Mouse (Mus musculus): Measurements from ENCODE around the gene Ccdc158. TPM values are rescaled to one million over a fixed set of nuclear protein-coding genes. Genes with fewer than 3 reads are reported as not detected.

The Ccdc158 gene
- polyA plus RNA-seq (2015; fragmentation: Nextera tagmentation; extraction: Ambion mirVana) = 0.32 and 0.40 TPM in 2 replicates

DNA sequence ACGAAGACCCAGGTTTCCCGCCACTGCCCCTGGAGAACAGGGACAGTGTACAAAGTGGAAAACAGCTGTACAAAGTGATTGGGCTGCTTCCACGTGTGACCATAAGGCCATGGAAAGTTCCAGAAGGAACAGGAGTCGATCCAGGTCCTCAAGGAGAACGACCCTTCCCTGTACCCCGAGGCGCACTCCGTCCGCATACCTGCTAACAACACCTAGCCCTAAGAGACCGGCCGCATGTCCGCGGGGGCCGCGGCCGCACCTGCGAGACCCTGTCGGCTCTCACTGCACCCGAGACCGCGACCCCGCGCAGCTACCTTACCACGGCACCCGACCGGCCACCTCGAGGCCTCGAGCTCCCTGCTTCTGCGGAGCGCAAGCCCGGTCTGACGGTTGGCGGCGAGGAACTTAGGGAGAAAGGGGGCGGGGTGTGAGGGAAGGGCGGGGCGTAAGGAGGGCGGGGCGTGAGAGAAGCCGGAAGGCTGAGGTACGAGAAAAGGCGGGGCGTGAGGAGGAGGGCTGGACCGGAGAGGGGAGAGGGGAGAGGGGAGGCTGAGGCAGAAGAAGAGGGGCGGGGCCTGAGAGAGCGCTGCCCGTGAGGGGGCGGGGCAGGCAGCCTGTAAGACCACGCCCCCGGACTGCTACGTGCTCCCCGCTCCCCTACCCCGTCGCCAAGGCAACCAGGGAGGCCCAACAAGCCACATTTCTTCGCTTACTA, at the start of gene Ccdc158:
Gene Ccdc158, minus strand, starts transcription at position 413 of the 715 bp plus-strand sequence.
- Histone ChIP-seq H3K4me3 (replicated peaks; ENCODE audit: low read length) (peak within 1 kb of the TSS; percentile 55), H3K9ac (replicated peaks; ENCODE audit: low read depth, low read length) (peak within 1 kb of the TSS; percentile 51), H3K9me3 (ENCODE audit: control insufficient read depth, low read length) (no peaks in the 10 kb centered on the region), H3K4me1 (replicated peaks; ENCODE audit: control insufficient read depth, insufficient read depth, low read length) (peaks cover 6% of the 10 kb centered on the region), H3K27ac (ENCODE audit: low read length) (no peak within 1 kb of the TSS), H3K27me3 (replicated peaks; ENCODE audit: control insufficient read depth, insufficient read depth, low read length) (no peaks in the 10 kb centered on the region), H3K36me3 (ENCODE audit: control insufficient read depth, insufficient read depth) (no peaks in the 10 kb centered on the region), H3K4me2 (ENCODE audit: low read length) (peak within 1 kb of the TSS; percentile 72)
- peak; percentile 90 for ATAC-seq
- 14% methylated on average over 51 of the region's 55 CpGs for WGBS

DNA sequence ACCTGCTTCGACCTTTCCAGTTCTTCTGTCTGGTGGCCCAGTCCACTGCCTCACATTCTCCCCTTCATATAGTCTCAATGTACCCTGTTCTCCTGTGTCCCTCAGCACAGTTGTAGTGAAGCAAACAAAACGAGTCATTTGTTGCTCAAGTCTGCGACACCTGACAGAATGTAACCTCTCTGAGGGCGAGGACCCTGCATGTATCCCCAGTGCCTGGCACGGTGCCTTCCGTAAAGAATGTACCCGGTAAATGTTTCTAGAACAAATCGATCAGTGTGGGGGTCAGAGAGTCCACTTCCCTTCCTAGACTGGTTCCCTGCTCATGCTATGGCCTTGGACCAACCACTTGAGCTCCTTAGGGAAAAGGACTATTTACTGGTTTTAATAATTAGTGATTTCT, 46.5 kb upstream of the Ccdc158 start:
- ATAC-seq = no peak
- Histone ChIP-seq H3K9me3 (ENCODE audit: control insufficient read depth, low read length) (no peaks in the 10 kb centered on the region), H3K9ac (replicated peaks; ENCODE audit: low read depth, low read length) (no peak overlapping the region), H3K4me2 (ENCODE audit: low read length) (no peak overlapping the region), H3K4me3 (replicated peaks; ENCODE audit: low read length) (no peak overlapping the region), H3K27me3 (replicated peaks; ENCODE audit: control insufficient read depth, insufficient read depth, low read length) (no peaks in the 10 kb centered on the region), H3K4me1 (replicated peaks; ENCODE audit: control insufficient read depth, insufficient read depth, low read length) (no peaks in the 10 kb centered on the region), H3K27ac (ENCODE audit: low read length) (no peak overlapping the region), H3K36me3 (ENCODE audit: control insufficient read depth, insufficient read depth) (no peaks in the 10 kb centered on the region)
- 91% methylated on average over 8 of the region's 8 CpGs for WGBS

DNA sequence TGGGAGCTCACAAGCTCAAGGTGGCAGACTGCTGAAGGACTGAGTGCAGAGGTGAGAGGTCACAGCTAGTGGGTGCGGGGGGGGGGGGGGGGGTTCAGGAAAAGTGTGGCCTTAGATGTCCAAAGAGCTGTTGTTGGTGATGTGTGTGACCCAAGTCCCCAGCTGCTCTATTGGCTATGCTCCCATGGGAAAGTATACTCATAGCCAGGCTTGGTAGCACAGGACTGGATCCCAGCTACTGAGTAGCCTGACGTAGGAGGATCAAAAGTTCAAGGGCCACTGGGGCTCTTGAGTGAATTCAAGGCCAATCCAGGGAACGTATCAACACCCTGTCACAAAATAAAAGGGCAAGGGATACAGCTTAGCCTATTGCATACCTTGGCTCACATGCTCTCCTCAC, 43.8 kb upstream of the Ccdc158 start:
- 86% methylated on average over 3 of the region's 3 CpGs for WGBS
- Histone ChIP-seq H3K9ac (replicated peaks; ENCODE audit: low read depth, low read length) (no peak overlapping the region), H3K4me3 (replicated peaks; ENCODE audit: low read length) (no peak overlapping the region), H3K36me3 (ENCODE audit: control insufficient read depth, insufficient read depth) (no peaks in the 10 kb centered on the region), H3K4me1 (replicated peaks; ENCODE audit: control insufficient read depth, insufficient read depth, low read length) (no peaks in the 10 kb centered on the region), H3K27me3 (replicated peaks; ENCODE audit: control insufficient read depth, insufficient read depth, low read length) (no peaks in the 10 kb centered on the region), H3K9me3 (ENCODE audit: control insufficient read depth, low read length) (no peaks in the 10 kb centered on the region), H3K27ac (ENCODE audit: low read length) (no peak overlapping the region), H3K4me2 (ENCODE audit: low read length) (no peak overlapping the region)
- no peak for ATAC-seq

DNA sequence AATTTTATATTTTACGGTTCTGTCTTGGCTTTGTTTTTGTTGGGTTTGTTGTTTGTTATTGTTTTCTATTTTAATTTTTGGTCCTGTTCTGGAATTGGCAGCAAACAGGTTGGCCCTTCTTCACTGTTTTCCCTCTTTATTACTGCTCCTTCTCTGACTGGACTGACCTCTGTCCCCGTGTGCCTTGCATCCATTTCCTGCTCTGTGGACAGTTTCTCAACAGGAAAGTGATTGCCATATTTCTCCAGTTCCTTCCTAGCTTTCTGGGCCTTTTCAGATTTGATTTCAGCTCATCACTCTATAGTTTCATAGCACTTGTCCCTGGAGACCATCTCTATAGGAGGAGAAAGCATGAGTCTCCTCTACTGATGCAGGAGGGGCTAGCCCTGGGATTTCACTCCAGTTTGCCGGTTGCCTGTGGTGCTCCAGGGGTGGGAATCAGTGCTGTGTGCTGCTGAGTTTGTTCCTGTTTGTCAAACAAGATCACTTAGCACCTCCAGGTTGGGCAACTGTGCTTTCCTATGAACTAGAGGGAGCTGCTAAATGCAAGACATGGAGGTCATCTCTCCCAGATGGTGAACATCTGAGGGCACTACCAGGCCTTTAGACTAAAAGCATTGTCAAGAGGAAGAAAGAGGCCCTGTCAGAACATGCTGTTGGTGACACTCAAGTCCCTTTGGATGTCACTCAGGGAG, 42.7 kb upstream of the Ccdc158 start:
- H3K4me1 ChIP-seq (replicated peaks; ENCODE audit: control insufficient read depth, insufficient read depth, low read length) = no peaks in the 10 kb centered on the region
- no peak overlapping the region for H3K4me2 ChIP-seq (ENCODE audit: low read length)
- H3K27me3 ChIP-seq (replicated peaks; ENCODE audit: control insufficient read depth, insufficient read depth, low read length) = no peaks in the 10 kb centered on the region
- H3K9ac ChIP-seq (replicated peaks; ENCODE audit: low read depth, low read length) = no peak overlapping the region
- no peak overlapping the region for H3K4me3 ChIP-seq (replicated peaks; ENCODE audit: low read length)
- H3K9me3 ChIP-seq (ENCODE audit: control insufficient read depth, low read length) = no peaks in the 10 kb centered on the region
- no peak overlapping the region for H3K27ac ChIP-seq (ENCODE audit: low read length)
- H3K36me3 ChIP-seq (ENCODE audit: control insufficient read depth, insufficient read depth) = no peaks in the 10 kb centered on the region
- ATAC-seq = no peak
- 86% methylated on average over 3 of the region's 3 CpGs for WGBS

DNA sequence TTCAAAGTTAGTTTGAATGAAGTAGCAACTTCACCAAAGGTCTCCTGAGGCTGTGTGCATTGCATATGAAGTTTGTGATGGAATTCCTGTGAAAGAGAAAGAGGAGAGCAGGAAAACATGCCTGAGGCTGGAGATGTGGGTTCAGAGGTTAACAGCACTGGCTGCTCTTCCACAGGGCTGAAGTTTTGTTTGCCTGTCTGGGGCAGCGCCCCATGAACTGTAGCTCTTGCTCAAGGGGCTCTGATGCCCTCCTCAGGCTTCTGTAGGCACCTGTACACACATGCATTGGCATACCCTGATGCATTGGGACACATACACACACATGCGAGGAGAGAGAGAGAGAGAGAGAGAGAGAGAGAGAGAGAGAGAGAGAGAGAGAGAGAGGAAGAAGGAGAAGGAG, 40.8 kb upstream of the Ccdc158 start:
- Histone ChIP-seq H3K9ac (replicated peaks; ENCODE audit: low read depth, low read length) (no peak overlapping the region), H3K27me3 (replicated peaks; ENCODE audit: control insufficient read depth, insufficient read depth, low read length) (no peaks in the 10 kb centered on the region), H3K4me3 (replicated peaks; ENCODE audit: low read length) (no peak overlapping the region), H3K36me3 (ENCODE audit: control insufficient read depth, insufficient read depth) (no peaks in the 10 kb centered on the region), H3K4me1 (replicated peaks; ENCODE audit: control insufficient read depth, insufficient read depth, low read length) (0 out of 2 replicates have a peak, but pooled peaks cover 5% of the 10 kb centered on the region), H3K4me2 (ENCODE audit: low read length) (no peak overlapping the region), H3K9me3 (ENCODE audit: control insufficient read depth, low read length) (no peaks in the 10 kb centered on the region), H3K27ac (ENCODE audit: low read length) (no peak overlapping the region)
- 75% methylated on average over 2 of the region's 2 CpGs for WGBS
- ATAC-seq = no peak

DNA sequence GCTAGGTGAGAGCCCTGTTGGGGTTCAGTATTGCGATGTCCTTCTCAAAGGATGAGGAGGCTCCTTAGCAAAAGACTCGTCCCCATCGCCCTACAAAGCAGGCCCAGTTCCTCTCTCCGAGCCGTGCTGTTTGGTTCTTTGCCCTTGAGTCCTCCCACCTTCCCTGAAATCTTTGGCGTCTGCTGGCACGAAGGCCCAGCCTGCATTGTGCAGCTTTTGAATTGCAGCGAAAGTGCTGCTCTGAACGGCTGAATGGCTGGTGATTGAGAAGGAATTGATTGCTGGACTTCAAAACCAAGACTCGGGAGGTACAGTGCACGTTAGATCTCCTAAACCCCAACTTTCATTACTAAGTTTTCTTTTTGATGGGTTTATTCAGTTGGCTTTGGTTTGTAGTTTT, 40.2 kb upstream of the Ccdc158 start:
- 13% methylated on average over 11 of the region's 11 CpGs for WGBS
- no peaks in the 10 kb centered on the region for H3K9me3 ChIP-seq (ENCODE audit: control insufficient read depth, low read length)
- no peak overlapping the region for H3K9ac ChIP-seq (replicated peaks; ENCODE audit: low read depth, low read length)
- 0 out of 2 replicates have a peak, but pooled peaks cover 5% of the 10 kb centered on the region for H3K4me1 ChIP-seq (replicated peaks; ENCODE audit: control insufficient read depth, insufficient read depth, low read length)
- no peaks in the 10 kb centered on the region for H3K36me3 ChIP-seq (ENCODE audit: control insufficient read depth, insufficient read depth)
- peak; percentile 41; the same call in 1 of the 2 replicates for ATAC-seq
- no peak overlapping the region for H3K4me2 ChIP-seq (ENCODE audit: low read length)
- H3K27me3 ChIP-seq (replicated peaks; ENCODE audit: control insufficient read depth, insufficient read depth, low read length) = no peaks in the 10 kb centered on the region
- no peak overlapping the region for H3K27ac ChIP-seq (ENCODE audit: low read length)
- H3K4me3 ChIP-seq (replicated peaks; ENCODE audit: low read length) = no peak overlapping the region

DNA sequence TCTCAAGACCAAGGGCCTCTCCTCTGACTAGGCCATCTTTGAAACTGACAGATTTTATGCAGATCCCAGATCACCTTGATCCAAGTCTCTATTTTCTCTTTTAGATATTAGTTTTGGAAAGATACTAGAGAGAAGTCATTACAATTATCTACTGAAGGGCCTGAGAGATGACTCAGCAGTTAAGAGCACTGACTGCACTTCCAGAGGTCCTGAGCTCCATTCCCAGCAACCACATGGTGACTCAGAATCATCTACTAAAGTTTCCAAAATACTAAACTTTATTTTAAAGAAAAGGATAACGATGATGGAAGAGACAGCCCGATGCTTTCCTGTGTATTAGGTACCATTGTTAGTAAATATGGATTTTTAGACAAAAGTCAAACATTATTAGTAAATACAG, 39.8 kb upstream of the Ccdc158 start:
- Histone ChIP-seq H3K9me3 (ENCODE audit: control insufficient read depth, low read length) (no peaks in the 10 kb centered on the region), H3K4me3 (replicated peaks; ENCODE audit: low read length) (no peak overlapping the region), H3K9ac (replicated peaks; ENCODE audit: low read depth, low read length) (no peak overlapping the region), H3K36me3 (ENCODE audit: control insufficient read depth, insufficient read depth) (no peaks in the 10 kb centered on the region), H3K4me1 (replicated peaks; ENCODE audit: control insufficient read depth, insufficient read depth, low read length) (0 out of 2 replicates have a peak, but pooled peaks cover 5% of the 10 kb centered on the region), H3K27me3 (replicated peaks; ENCODE audit: control insufficient read depth, insufficient read depth, low read length) (no peaks in the 10 kb centered on the region), H3K4me2 (ENCODE audit: low read length) (no peak overlapping the region), H3K27ac (ENCODE audit: low read length) (no peak overlapping the region)
- ATAC-seq = no peak
- WGBS = 92% methylated on average over 2 of the region's 2 CpGs

DNA sequence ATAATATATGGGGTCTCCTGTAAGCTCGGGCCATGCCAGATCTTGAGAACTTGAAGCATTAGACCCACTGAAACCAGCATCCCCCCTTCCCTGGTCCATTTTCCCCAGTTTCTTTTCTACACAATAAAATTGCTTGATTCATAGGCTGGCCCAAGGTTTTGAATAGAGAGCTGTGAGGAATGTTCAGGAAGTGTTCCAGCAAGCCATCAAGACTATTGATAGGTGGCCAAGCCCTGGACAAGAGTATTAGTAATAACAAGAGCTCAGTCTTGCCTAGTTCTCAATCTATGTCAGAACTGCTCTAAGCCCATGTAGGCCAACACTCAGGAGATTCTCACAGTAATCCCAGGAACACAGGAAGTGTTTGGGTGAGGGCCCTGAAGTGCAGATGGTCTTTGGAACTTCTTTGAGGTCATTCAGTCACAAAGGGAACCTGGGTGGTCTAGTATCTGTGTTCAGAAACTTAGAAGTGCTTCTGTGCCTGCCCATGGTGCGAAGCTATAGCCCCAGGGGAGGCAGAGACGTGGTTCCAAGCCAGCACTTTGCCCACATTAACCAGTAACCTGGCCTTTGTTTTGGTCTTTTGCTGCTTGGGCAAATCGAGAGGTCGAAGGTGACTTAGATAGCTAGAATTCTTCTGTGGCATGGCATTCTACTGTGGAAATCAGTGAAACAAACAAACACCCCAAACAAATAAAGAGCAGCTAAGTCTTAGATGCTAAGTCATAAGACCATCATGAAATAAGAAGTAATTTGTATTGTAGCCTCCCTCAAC, 37.7 kb upstream of the Ccdc158 start:
- peak; percentile 47; the same call in 1 of the 2 replicates for ATAC-seq
- 78% methylated on average over 5 of the region's 5 CpGs for WGBS

DNA sequence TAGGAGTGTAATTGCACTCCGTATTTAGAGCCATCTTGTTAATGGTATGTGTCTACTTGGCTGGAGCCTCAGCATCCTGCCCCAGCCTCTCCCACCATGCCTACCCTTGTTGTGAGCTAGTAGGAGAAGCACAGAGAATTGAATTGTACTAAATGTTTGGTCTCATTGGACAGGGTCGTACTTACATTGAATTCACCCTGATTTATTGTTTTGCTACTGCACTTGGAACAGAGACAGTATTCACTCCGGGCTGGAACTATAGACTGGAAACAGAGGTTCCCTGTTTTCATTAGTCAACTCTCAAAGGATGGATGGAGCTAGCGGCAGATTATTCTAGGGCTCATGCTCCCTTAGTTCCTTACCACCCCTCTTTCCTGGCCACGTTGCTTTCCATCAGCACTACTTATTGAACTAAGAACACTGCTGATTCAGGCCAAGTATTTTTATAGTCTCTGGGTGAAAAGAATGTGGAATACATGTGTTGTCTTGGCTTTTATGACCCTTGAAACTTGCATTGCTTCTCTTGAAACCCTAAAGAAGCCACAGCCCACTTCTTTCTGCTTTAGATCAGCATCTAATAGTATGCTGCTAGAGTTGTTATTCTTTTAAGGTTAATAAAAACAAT, 36.7 kb upstream of the Ccdc158 start:
- no peaks in the 10 kb centered on the region for H3K9me3 ChIP-seq (ENCODE audit: control insufficient read depth, low read length)
- no peak overlapping the region for H3K4me2 ChIP-seq (ENCODE audit: low read length)
- WGBS = 33% methylated on average over 5 of the region's 5 CpGs
- no peak overlapping the region for H3K9ac ChIP-seq (replicated peaks; ENCODE audit: low read depth, low read length)
- no peak overlapping the region for H3K27ac ChIP-seq (ENCODE audit: low read length)
- ATAC-seq = no peak
- H3K36me3 ChIP-seq (ENCODE audit: control insufficient read depth, insufficient read depth) = no peaks in the 10 kb centered on the region
- no peak overlapping the region for H3K4me3 ChIP-seq (replicated peaks; ENCODE audit: low read length)
- no peaks in the 10 kb centered on the region for H3K27me3 ChIP-seq (replicated peaks; ENCODE audit: control insufficient read depth, insufficient read depth, low read length)
- H3K4me1 ChIP-seq (replicated peaks; ENCODE audit: control insufficient read depth, insufficient read depth, low read length) = peaks cover 5% of the 10 kb centered on the region; the same call in 1 of the 2 replicates

More for the DNA sequence above, 37.7 kb upstream of the Ccdc158 start:
- Histone ChIP-seq H3K4me2 (ENCODE audit: low read length) (no peak overlapping the region), H3K27me3 (replicated peaks; ENCODE audit: control insufficient read depth, insufficient read depth, low read length) (no peaks in the 10 kb centered on the region), H3K9ac (replicated peaks; ENCODE audit: low read depth, low read length) (no peak overlapping the region), H3K4me1 (replicated peaks; ENCODE audit: control insufficient read depth, insufficient read depth, low read length) (0 out of 2 replicates have a peak, but pooled peaks cover 5% of the 10 kb centered on the region), H3K36me3 (ENCODE audit: control insufficient read depth, insufficient read depth) (no peaks in the 10 kb centered on the region), H3K27ac (ENCODE audit: low read length) (no peak overlapping the region), H3K4me3 (replicated peaks; ENCODE audit: low read length) (no peak overlapping the region), H3K9me3 (ENCODE audit: control insufficient read depth, low read length) (no peaks in the 10 kb centered on the region)
